Mouse (Mus musculus) right cerebral cortex, adult 2 months (tissue): ENCODE measurements around the gene Krtap27-1.

Experiments used
- DNase-seq, 2 experiments: peaks; one replicate each; pipeline ENCODE4 v3.0.0; 2021 to 2022; ENCODE audit warnings: low spot score in 2 of 2

Gene Krtap27-1

GRCm38 (mm10) chr16:88671571-88671970, at the start of gene Krtap27-1:
Krtap27-1 (minus strand) TSS chr16:88671671.
- no peak for DNase-seq

GRCm38 (mm10) chr16:88720031-88720430, 48.6 kb upstream of the Krtap27-1 start:
- no peak for DNase-seq

GRCm38 (mm10) chr16:88716549-88716948, 45.1 kb upstream of the Krtap27-1 start:
- no peak for DNase-seq

GRCm38 (mm10) chr16:88711245-88711644, 39.8 kb upstream of the Krtap27-1 start:
- no peak for DNase-seq

GRCm38 (mm10) chr16:88710757-88711156, 39.3 kb upstream of the Krtap27-1 start:
- DNase-seq: no peak

- DNase-seq: no peak
These were observed 36.1 kb upstream of the Krtap27-1 start, which contains the start of gene 2310061N02Rik for GRCm38 (mm10) chr16:88707496-88708012. 2310061N02Rik (minus strand) TSS chr16:88707962.

- DNase-seq: no peak
These were observed 29.8 kb upstream of the Krtap27-1 start for GRCm38 (mm10) chr16:88701072-88701864.

- no peak for DNase-seq
These were observed 24.8 kb upstream of the Krtap27-1 start for GRCm38 (mm10) chr16:88696256-88696655.

- DNase-seq: no peak
These were observed 9.8 kb upstream of the Krtap27-1 start for GRCm38 (mm10) chr16:88681282-88681681.

- no peak for DNase-seq
These were observed 7.6 kb upstream of the Krtap27-1 start for GRCm38 (mm10) chr16:88679099-88679498.

GRCm38 (mm10) chr16:88657426-88657825, 14.0 kb downstream of the Krtap27-1 start:
- no peak for DNase-seq

GRCm38 (mm10) chr16:88651952-88652351, 19.5 kb downstream of the Krtap27-1 start:
- DNase-seq: no peak

GRCm38 (mm10) chr16:88651082-88651481, 20.4 kb downstream of the Krtap27-1 start:
- DNase-seq: no peak

GRCm38 (mm10) chr16:88647358-88647846, 24.1 kb downstream of the Krtap27-1 start, which contains the start of gene Krtap26-1:
Krtap26-1 (minus strand) TSS chr16:88647796.
- no peak for DNase-seq

GRCm38 (mm10) chr16:88646366-88647111, 24.9 kb downstream of the Krtap27-1 start:
- no peak for DNase-seq

- DNase-seq: no peak
These were observed 31.4 kb downstream of the Krtap27-1 start for GRCm38 (mm10) chr16:88640053-88640452.

GRCm38 (mm10) chr16:88635142-88635541, 36.3 kb downstream of the Krtap27-1 start:
- no peak for DNase-seq

GRCm38 (mm10) chr16:88631474-88631873, 40.0 kb downstream of the Krtap27-1 start:
- no peak for DNase-seq

GRCm38 (mm10) chr16:88627566-88627965, 43.9 kb downstream of the Krtap27-1 start, which contains the start of gene 2310079G19Rik:
2310079G19Rik (minus strand) TSS chr16:88627666.
- DNase-seq: no peak
